Mouse (Mus musculus): ENCODE results near the gene Ppie.

- TF ChIP-seq CTCF (IDR thresholded peaks at IDR 0.05; ENCODE audit: insufficient read depth, low read length) (no peak), POLR2A (IDR thresholded peaks at IDR 0.05; ENCODE audit: borderline replicate concordance, extremely low read depth, low read depth, low read length) (no peak)
These were observed 12.3 kb upstream of the Ppie start for GRCm38 (mm10) chr4:123152003-123152402.
